28 mouse cellular contexts compared by ENCODE assay signal in the genomic region with DNA sequence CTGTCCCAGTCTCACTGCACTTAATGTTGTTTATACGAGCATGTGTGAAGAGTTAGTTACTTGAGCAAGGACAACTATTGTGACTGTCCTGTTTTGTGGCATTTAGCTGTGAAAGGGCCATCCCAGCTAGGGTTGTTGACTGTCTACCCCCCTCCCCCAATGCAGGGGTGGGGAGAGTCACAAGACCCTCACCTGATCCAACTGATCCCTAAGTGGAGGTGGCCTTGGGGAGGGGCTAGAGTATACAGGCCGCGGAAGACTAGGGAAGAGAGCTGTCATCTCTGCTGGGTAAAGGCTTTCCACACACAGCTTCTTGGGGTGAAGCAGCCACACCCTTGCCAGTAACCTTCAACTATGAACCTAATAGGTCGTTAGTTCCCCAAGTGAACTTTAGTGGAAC. TPM values are rescaled to one million over a fixed set of nuclear protein-coding genes. Genes with fewer than 3 reads are reported as not detected.
"Had no signal": no experiment of that assay in that cellular context is flagged by ENCODE, and none has a peak within 500 bp of the region (broad histone marks: within the 10 kb centered on the region; RNA-seq: fewer than 3 reads in every experiment).

No protein-coding gene starts in this region.

- ATAC-seq: liver, postnatal 0 days; lung, postnatal 0 days; midbrain, embryonic 15.5 days had no signal

- H3K4me1 ChIP-seq: limb, embryonic 10.5 days; limb, embryonic 13.5 days; midbrain, embryonic 15.5 days; neural tube, embryonic 13.5 days; stomach, embryonic 15.5 days had no signal

- H3K9ac ChIP-seq: limb, embryonic 13.5 days; liver, embryonic 14.5 days; liver, postnatal 0 days; lung, embryonic 14.5 days; midbrain, embryonic 12.5 days; midbrain, embryonic 15.5 days; neural tube, embryonic 13.5 days; stomach, embryonic 15.5 days had no signal

- H3K27me3 ChIP-seq: limb, embryonic 13.5 days; midbrain, embryonic 12.5 days; midbrain, embryonic 15.5 days; neural tube, embryonic 13.5 days; stomach, embryonic 15.5 days had no signal

- H3K9me3 ChIP-seq: limb, embryonic 10.5 days; limb, embryonic 13.5 days; midbrain, embryonic 12.5 days; midbrain, embryonic 15.5 days; neural tube, embryonic 13.5 days; stomach, embryonic 15.5 days had no signal

- H3K27ac ChIP-seq: limb, embryonic 10.5 days; limb, embryonic 13.5 days; liver, embryonic 14.5 days; macrophage; midbrain, embryonic 12.5 days; midbrain, embryonic 15.5 days; neural tube, embryonic 13.5 days; stomach, embryonic 15.5 days had no signal

- DNase-seq: kidney, adult 8-10 months; kidney, postnatal 14 days; kidney, postnatal 4 days; layer of hippocampus, adult 9-11 months; liver; liver, postnatal 0 days; lung, embryonic 14.5 days; retina, postnatal 1 day; right cerebral cortex, postnatal 25 days; spleen, adult 18-20 months; thymus, postnatal 25 days had no signal

- H3K4me3 ChIP-seq: limb, embryonic 10.5 days; limb, embryonic 13.5 days; midbrain, embryonic 12.5 days; midbrain, embryonic 15.5 days; myocyte; neural tube, embryonic 13.5 days; stomach, embryonic 15.5 days had no signal

- H3K4me2 ChIP-seq: limb, embryonic 13.5 days; lung, embryonic 14.5 days; midbrain, embryonic 12.5 days; midbrain, embryonic 15.5 days; neural tube, embryonic 13.5 days; stomach, embryonic 15.5 days had no signal

RNA-seq across cellular contexts. Expression of a gene that starts 2.0 kb away (rescaled TPM):
- polyA plus RNA-seq: lung, postnatal 0 days; midbrain, embryonic 12.5 days had no signal

RNA-seq across cellular contexts. Expression of a gene that starts 42.8 kb away (rescaled TPM):
- total RNA-seq: layer of hippocampus, adult 18-20 months; layer of hippocampus, postnatal 25 days; left cerebral cortex, adult 18-20 months; left cerebral cortex, postnatal 25 days; monocyte, adult 5-6 weeks had no signal
- polyA plus RNA-seq: kidney, embryonic 16.5 days; limb, embryonic 10.5 days; limb, embryonic 13.5 days; liver, embryonic 14.5 days; liver, postnatal 0 days; lung, embryonic 14.5 days; lung, postnatal 0 days; macrophage; midbrain, embryonic 12.5 days; midbrain, embryonic 15.5 days; neural tube, embryonic 13.5 days; thymus, postnatal 0 days had no signal
